Mouse (Mus musculus) liver, adult 2 months (tissue): ENCODE measurements around the gene Fkbp10.

Experiments
- CTCF ChIP-seq: fragments of 200-500 bp; IDR thresholded peaks from 2 replicates; pipeline ENCODE4 v1.5.1; 2011; ENCODE audit warnings: low read depth, low read length, control low read depth
- POLR2A ChIP-seq: fragments of 200-500 bp; IDR thresholded peaks from 2 replicates; pipeline ENCODE4 v1.6.1; 2011; ENCODE audit warnings: low read length, control low read depth; ENCODE audit not compliant: insufficient read depth; ENCODE audit errors: extremely low read depth

DNA sequence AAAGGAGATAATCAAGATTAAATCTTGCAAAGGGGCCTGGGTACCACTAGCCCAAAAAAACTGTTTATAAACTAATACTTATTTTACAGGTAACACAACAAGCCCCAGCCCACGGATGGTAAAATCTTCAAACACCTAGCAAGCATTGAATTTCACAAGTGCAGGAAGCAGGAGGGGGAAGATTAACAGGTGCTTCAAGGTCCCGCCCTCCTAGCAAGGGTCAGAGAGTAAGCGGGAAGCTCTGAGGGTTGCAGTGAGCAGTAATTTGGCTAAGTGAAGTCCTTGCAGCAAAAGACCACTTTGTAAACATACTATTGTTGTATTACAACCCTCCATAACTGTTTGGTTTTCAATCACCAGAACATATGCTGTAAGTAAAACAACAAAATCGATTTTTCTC lies 41.8 kb downstream of the Fkbp10 start:
- TF ChIP-seq POLR2A (no peak), CTCF (no peak)
